Mouse (Mus musculus) bone marrow macrophage, adult 2 months (primary cell): ENCODE data around the gene Lurap1l.

Experiments
- CTCF ChIP-seq: IDR thresholded peaks from 2 replicates; pipeline ENCODE4 v1.5.1; 2012; ENCODE audit warnings: low read depth, mild to moderate bottlenecking, low read length, moderate library complexity
- POLR2A ChIP-seq: IDR thresholded peaks from 2 replicates; pipeline ENCODE4 v1.6.1; 2012; ENCODE audit warnings: mild to moderate bottlenecking, low read depth, low read length, borderline replicate concordance

- TF ChIP-seq CTCF: no peak
- no peak for TF ChIP-seq POLR2A
Observed at GRCm38 (mm10) chr4:80971846-80972245, 61.4 kb downstream of the Lurap1l start.
